Mouse (Mus musculus): ENCODE data around the gene Akap14. TPM values are rescaled to one million over a fixed set of nuclear protein-coding genes. Genes with fewer than 3 reads are reported as not detected.

Gene Akap14
- polyA plus RNA-seq (2017; shearing (Covaris generic)) = not detected

DNA sequence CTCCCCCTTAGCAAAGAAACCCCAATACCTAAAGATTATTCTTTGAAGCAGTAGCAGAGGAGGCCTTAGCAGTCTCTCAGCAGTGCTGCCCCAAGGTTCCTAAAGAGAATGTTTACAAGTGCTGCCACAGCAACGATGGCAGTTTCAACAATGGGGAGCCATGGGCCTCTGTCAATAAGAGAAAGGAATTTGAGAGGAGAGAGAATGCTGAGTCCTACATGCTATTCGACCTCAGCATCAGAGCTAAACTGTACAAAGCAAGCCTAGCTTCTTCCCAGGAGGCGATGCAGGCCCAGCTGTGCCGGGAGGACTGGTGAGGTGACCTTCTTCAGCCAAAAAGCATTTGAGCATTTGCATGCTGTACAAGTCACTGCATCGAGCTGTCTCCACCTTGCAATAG is at the start of gene Akap14:
Akap14 (minus strand) TSS at position 101 of the 400 bp plus-strand sequence.

GRCm38 (mm10) chrX:37210941-37211340 is 42.3 kb upstream of the Akap14 start, which contains the start of gene Gm9:
Gene Gm9 (minus strand): TSS chrX:37211041.

DNA sequence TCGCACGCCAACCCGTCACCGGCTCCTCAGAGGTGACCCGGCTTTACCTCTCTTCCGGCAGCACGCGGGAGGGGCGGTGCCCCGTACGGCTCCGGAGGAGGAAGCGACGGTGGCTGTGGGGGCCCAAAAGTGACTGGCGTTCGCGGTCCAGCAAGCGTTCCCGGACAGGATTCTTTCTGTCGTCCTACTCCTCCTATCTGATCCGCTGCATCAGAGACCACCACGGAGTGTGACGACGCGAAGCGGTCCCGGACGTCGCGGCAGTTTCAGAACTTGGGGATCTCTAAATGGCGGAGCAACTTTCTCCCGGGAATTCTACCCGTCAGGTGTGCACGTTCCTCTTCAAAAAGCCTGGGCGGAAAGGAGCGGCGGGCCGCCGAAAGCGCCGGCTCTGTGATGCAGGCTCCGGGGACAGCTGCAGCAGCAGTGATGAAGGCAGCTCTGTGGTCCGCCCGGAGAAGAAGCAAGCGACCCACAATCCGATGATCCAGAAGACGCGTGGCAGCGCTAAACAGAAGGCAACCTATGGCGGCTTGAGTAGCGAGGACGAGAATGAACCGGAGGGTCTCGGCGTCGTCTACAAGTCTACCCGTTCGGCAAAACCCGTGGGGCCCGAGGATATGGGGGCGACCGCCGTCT is 22.6 kb upstream of the Akap14 start, which contains the start of the genes Ndufa1 and Rnf113a1:
Ndufa1 (minus strand) TSS at position 59 of the 639 bp plus-strand sequence.
Rnf113a1 (plus strand) TSS at position 141 of the 639 bp plus-strand sequence.

GRCm38 (mm10) chrX:37126671-37127358 is 41.8 kb downstream of the Akap14 start, which contains the start of gene Nkap:
Gene Nkap (plus strand): TSS chrX:37126795.

GRCm38 (mm10) chrX:37110193-37110880 is 58.3 kb downstream of the Akap14 start, which contains the start of gene Upf3b:
Gene Upf3b (minus strand): TSS chrX:37110322.

Other genes with a start within 250 kb of the Akap14 start
- 147 TPM for gene Sept6, start 177.0 kb downstream of the Akap14 start, polyA plus RNA-seq (2017; shearing (Covaris generic))
- not detected for gene Sowahd, start 120.0 kb downstream of the Akap14 start, polyA plus RNA-seq (2017; shearing (Covaris generic))
- gene Rpl39, start 83.4 kb downstream of the Akap14 start, polyA plus RNA-seq (2017; shearing (Covaris generic)) = 628 TPM
- 26.2 TPM for gene Upf3b, start 58.5 kb downstream of the Akap14 start, polyA plus RNA-seq (2017; shearing (Covaris generic))
- 28.3 TPM for gene Nkap, start 42.0 kb downstream of the Akap14 start, polyA plus RNA-seq (2017; shearing (Covaris generic))
- 288 TPM for gene Ndufa1, start 22.3 kb upstream of the Akap14 start, polyA plus RNA-seq (2017; shearing (Covaris generic))
- gene Rnf113a1, start 22.4 kb upstream of the Akap14 start, polyA plus RNA-seq (2017; shearing (Covaris generic)) = 14.2 TPM
- not detected for gene Gm9, start 42.2 kb upstream of the Akap14 start, polyA plus RNA-seq (2017; shearing (Covaris generic))
- gene Rhox1, start 53.4 kb upstream of the Akap14 start, polyA plus RNA-seq (2017; shearing (Covaris generic)) = not detected
- gene Rhox2a, start 76.1 kb upstream of the Akap14 start, polyA plus RNA-seq (2017; shearing (Covaris generic)) = not detected
- not detected for gene Rhox3a, start 81.1 kb upstream of the Akap14 start, polyA plus RNA-seq (2017; shearing (Covaris generic))
- gene Rhox4a, start 96.5 kb upstream of the Akap14 start, polyA plus RNA-seq (2017; shearing (Covaris generic)) = not detected
- gene Rhox3a2, start 211.2 kb upstream of the Akap14 start, polyA plus RNA-seq (2017; shearing (Covaris generic)) = not detected
- gene Rhox4a2, start 222.0 kb upstream of the Akap14 start, polyA plus RNA-seq (2017; shearing (Covaris generic)) = not detected
- not detected for gene Rhox2b, start 243.2 kb upstream of the Akap14 start, polyA plus RNA-seq (2017; shearing (Covaris generic))

Measured in CD4-positive, CD25-positive, alpha-beta regulatory T cell, adult 9 weeks (primary cell).